Mouse (Mus musculus): ENCODE results near the gene Cped1. TPM values are rescaled to one million over a fixed set of nuclear protein-coding genes. Genes with fewer than 3 reads are reported as not detected.

Cped1 gene
- polyA plus RNA-seq, 1 experiment: not detected

- Histone ChIP-seq H3K4me3 (ENCODE audit: insufficient read depth, low read depth, low read length) (no peak overlapping the region), H3K4me1 (ENCODE audit: control insufficient read depth, insufficient read depth, low read length) (peaks cover 2% of the 10 kb centered on the region; the same call in 1 of the 2 replicates), H3K27ac (ENCODE audit: insufficient read depth, low read depth, low read length) (no peak overlapping the region)
- no peak for TF ChIP-seq POLR2A (IDR thresholded peaks at IDR 0.05; ENCODE audit: insufficient read depth, low read depth, low read length)
- no peak for TF ChIP-seq CTCF (IDR thresholded peaks at IDR 0.05; ENCODE audit: insufficient read depth, low read depth, low read length)
- 45% methylated on average over 9 of the region's 9 CpGs for whole genome bisulfite sequencing
These were observed 59.3 kb downstream of the Cped1 start for GRCm38 (mm10) chr6:22044880-22045605.

- 79% methylated on average over 2 of the region's 2 CpGs for WGBS
- no peak for TF ChIP-seq CTCF (IDR thresholded peaks at IDR 0.05; ENCODE audit: insufficient read depth, low read depth, low read length)
- TF ChIP-seq POLR2A (IDR thresholded peaks at IDR 0.05; ENCODE audit: insufficient read depth, low read depth, low read length): no peak
- Histone ChIP-seq H3K4me1 (ENCODE audit: control insufficient read depth, insufficient read depth, low read length) (peaks cover 2% of the 10 kb centered on the region; the same call in 1 of the 2 replicates), H3K4me3 (ENCODE audit: insufficient read depth, low read depth, low read length) (no peak overlapping the region), H3K27ac (ENCODE audit: insufficient read depth, low read depth, low read length) (no peak overlapping the region)
These were observed 61.4 kb downstream of the Cped1 start for GRCm38 (mm10) chr6:22047101-22047500.

- H3K27ac ChIP-seq (ENCODE audit: insufficient read depth, low read depth, low read length): no peak overlapping the region
- H3K4me1 ChIP-seq (ENCODE audit: control insufficient read depth, insufficient read depth, low read length): peaks cover 2% of the 10 kb centered on the region; the same call in 1 of the 2 replicates
- H3K4me3 ChIP-seq (ENCODE audit: insufficient read depth, low read depth, low read length): no peak overlapping the region
- WGBS: 26% methylated on average over 5 of the region's 5 CpGs
- no peak for TF ChIP-seq POLR2A (IDR thresholded peaks at IDR 0.05; ENCODE audit: insufficient read depth, low read depth, low read length)
- no peak for TF ChIP-seq CTCF (IDR thresholded peaks at IDR 0.05; ENCODE audit: insufficient read depth, low read depth, low read length)
These were observed 63.4 kb downstream of the Cped1 start for GRCm38 (mm10) chr6:22049093-22049492.

GRCm38 (mm10) chr6:22051526-22051925, 65.8 kb downstream of the Cped1 start:
- 94% methylated on average over 3 of the region's 3 CpGs for WGBS
- Histone ChIP-seq H3K4me1 (ENCODE audit: control insufficient read depth, insufficient read depth, low read length) (peaks cover 2% of the 10 kb centered on the region; the same call in 1 of the 2 replicates), H3K27ac (ENCODE audit: insufficient read depth, low read depth, low read length) (no peak overlapping the region), H3K4me3 (ENCODE audit: insufficient read depth, low read depth, low read length) (no peak overlapping the region)
- TF ChIP-seq CTCF (IDR thresholded peaks at IDR 0.05; ENCODE audit: insufficient read depth, low read depth, low read length): no peak
- no peak for TF ChIP-seq POLR2A (IDR thresholded peaks at IDR 0.05; ENCODE audit: insufficient read depth, low read depth, low read length)

GRCm38 (mm10) chr6:22053014-22053413, 67.3 kb downstream of the Cped1 start:
- H3K4me1 ChIP-seq (ENCODE audit: control insufficient read depth, insufficient read depth, low read length): peaks cover 2% of the 10 kb centered on the region; the same call in 1 of the 2 replicates
- H3K27ac ChIP-seq (ENCODE audit: insufficient read depth, low read depth, low read length): no peak overlapping the region
- WGBS: 98% methylated on average over 3 of the region's 3 CpGs
- no peak overlapping the region for H3K4me3 ChIP-seq (ENCODE audit: insufficient read depth, low read depth, low read length)
- TF ChIP-seq POLR2A (IDR thresholded peaks at IDR 0.05; ENCODE audit: insufficient read depth, low read depth, low read length): no peak
- no peak for TF ChIP-seq CTCF (IDR thresholded peaks at IDR 0.05; ENCODE audit: insufficient read depth, low read depth, low read length)

GRCm38 (mm10) chr6:22064341-22064740, 78.6 kb downstream of the Cped1 start:
- Histone ChIP-seq H3K27ac (ENCODE audit: insufficient read depth, low read depth, low read length) (no peak overlapping the region), H3K4me3 (ENCODE audit: insufficient read depth, low read depth, low read length) (no peak overlapping the region), H3K4me1 (ENCODE audit: control insufficient read depth, insufficient read depth, low read length) (no peaks in the 10 kb centered on the region)
- 85% methylated on average over 4 of the region's 4 CpGs for WGBS
- no peak for TF ChIP-seq CTCF (IDR thresholded peaks at IDR 0.05; ENCODE audit: insufficient read depth, low read depth, low read length)
- TF ChIP-seq POLR2A (IDR thresholded peaks at IDR 0.05; ENCODE audit: insufficient read depth, low read depth, low read length): no peak

- WGBS: 78% methylated on average over 15 of the region's 15 CpGs
- TF ChIP-seq CTCF (IDR thresholded peaks at IDR 0.05; ENCODE audit: insufficient read depth, low read depth, low read length) (no peak), POLR2A (IDR thresholded peaks at IDR 0.05; ENCODE audit: insufficient read depth, low read depth, low read length) (no peak)
- Histone ChIP-seq H3K27ac (ENCODE audit: insufficient read depth, low read depth, low read length) (no peak overlapping the region), H3K4me3 (ENCODE audit: insufficient read depth, low read depth, low read length) (no peak overlapping the region), H3K4me1 (ENCODE audit: control insufficient read depth, insufficient read depth, low read length) (no peaks in the 10 kb centered on the region)
These were observed 85.0 kb downstream of the Cped1 start for GRCm38 (mm10) chr6:22070603-22071322.

- no peak overlapping the region for H3K27ac ChIP-seq (ENCODE audit: insufficient read depth, low read depth, low read length)
- H3K4me3 ChIP-seq (ENCODE audit: insufficient read depth, low read depth, low read length): no peak overlapping the region
- TF ChIP-seq CTCF (IDR thresholded peaks at IDR 0.05; ENCODE audit: insufficient read depth, low read depth, low read length) (no peak), POLR2A (IDR thresholded peaks at IDR 0.05; ENCODE audit: insufficient read depth, low read depth, low read length) (no peak)
- no peaks in the 10 kb centered on the region for H3K4me1 ChIP-seq (ENCODE audit: control insufficient read depth, insufficient read depth, low read length)
- 25% methylated on average over 4 of the region's 4 CpGs for WGBS
These were observed 85.7 kb downstream of the Cped1 start for GRCm38 (mm10) chr6:22071323-22071840.

GRCm38 (mm10) chr6:22072737-22073136, 87.0 kb downstream of the Cped1 start:
- Histone ChIP-seq H3K27ac (ENCODE audit: insufficient read depth, low read depth, low read length) (no peak overlapping the region), H3K4me1 (ENCODE audit: control insufficient read depth, insufficient read depth, low read length) (no peaks in the 10 kb centered on the region), H3K4me3 (ENCODE audit: insufficient read depth, low read depth, low read length) (no peak overlapping the region)
- TF ChIP-seq POLR2A (IDR thresholded peaks at IDR 0.05; ENCODE audit: insufficient read depth, low read depth, low read length): no peak
- no peak for TF ChIP-seq CTCF (IDR thresholded peaks at IDR 0.05; ENCODE audit: insufficient read depth, low read depth, low read length)
- WGBS: 88% methylated on average over 4 of the region's 4 CpGs

Data from olfactory bulb, adult 2 months (tissue).